Mouse (Mus musculus) testis, postnatal 10 days (tissue): ENCODE measurements around the gene Dennd1b.

Experiments
- DNase-seq: peaks from one replicate; pipeline ENCODE4 v3.0.0; 2021; ENCODE audit warnings: low spot score

The Dennd1b gene

DNA sequence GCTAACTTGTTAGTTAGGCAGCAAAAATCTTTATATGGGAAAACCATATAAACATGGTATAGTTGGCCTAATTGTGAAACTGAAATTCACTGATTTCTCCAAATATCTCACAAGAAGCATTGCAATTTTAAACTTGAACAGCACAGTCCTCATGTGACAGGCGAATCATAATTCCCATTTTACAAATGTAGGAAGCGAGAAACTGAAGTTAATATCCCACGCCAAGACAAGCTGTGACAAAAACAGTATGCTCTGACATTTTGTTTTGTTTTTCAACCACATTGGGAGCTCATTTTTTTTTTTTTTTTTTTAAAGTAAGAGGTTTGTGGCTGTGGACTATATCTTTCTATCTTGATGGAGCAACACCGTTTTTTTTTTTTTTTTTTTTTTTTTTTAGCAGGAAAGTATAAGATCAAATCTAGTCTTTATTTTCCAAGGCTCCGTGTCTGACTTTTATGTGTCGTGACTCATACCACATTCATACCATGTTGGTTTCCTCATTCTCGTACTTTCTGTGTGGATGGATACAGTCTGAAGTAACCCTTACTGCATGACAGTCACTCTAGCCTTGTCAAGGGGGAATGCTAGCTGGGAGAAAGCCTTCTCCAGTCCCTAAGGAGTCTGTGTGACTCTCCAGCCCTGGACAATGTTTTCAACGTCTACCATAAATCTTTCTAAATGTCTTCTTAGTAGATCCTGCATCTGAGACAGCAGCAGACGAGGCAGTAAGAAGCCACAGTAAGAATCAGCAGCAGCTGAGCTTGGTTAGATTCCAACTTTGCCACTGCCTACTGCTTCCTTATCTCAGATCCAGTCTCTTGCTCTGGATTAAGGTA lies 751 bp upstream of the Dennd1b start:
- DNase-seq: no peak

DNA sequence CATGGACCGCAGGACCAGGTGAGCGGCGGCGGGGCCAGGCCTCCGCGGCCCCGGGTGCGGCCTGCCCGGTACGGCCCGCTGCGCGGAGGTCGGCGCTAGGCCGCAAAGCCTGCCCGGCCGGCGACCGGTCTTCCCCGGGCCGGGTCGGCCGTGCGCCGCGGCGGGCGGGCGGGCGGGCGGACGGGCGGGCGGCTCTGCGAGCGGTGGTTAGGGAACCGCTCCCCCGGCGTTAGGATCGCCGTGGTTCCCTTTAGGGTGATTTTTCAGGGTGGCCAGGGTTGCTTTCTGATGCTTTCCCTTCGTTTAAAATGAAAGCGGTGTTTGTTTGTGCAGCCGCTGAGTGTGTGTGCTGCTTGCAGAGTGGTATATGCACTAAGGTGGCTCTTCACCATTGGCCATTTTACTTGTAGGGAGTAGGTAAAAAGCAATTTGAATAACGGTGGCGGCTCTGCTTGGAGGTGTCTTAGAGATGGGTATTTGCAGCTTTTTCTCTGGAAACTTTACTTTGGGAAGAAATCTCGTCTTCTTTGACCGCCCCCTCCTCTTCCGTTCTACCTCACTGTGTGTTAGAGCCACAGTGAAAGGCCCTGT lies 728 bp downstream of the Dennd1b start:
- peak; percentile 67 for DNase-seq

DNA sequence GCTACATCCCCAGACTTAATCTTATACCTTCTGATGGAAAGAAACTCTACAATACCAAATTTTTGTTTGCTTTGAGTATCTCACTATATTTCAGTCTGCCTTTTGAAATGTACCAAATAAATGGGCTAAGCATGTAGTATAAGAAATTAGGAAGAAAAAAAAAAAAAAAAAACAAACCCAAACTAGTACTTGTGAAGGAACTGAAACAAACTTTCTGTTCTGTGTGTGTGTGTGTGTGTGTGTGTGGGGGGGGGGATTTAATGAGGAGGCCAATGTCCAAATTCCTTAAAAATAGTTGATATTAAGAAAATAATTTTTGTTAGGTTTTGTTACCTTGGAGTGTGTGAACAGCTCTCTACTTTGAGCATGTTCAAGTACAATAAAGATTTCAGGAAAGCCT lies 1.8 kb downstream of the Dennd1b start:
- DNase-seq: no peak

DNA sequence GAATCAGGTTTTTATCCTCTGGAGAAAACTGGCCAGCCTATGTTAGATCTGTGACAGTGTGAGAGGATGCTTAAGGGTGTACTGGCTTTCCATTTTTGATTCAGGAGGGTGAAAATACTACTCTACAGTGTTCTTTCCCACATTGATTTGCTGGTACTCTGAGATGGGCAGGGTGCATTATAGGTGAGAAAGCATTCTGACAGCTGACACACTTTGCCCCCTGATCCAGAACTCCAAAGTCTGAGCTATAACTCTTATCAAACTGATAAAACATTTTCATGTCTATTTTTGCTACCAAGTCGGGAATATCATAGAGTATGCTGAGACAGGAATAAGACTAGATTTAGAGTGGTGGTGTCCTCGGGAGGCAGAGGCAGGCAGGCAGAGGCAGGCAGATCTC lies 2.3 kb downstream of the Dennd1b start:
- no peak for DNase-seq

DNA sequence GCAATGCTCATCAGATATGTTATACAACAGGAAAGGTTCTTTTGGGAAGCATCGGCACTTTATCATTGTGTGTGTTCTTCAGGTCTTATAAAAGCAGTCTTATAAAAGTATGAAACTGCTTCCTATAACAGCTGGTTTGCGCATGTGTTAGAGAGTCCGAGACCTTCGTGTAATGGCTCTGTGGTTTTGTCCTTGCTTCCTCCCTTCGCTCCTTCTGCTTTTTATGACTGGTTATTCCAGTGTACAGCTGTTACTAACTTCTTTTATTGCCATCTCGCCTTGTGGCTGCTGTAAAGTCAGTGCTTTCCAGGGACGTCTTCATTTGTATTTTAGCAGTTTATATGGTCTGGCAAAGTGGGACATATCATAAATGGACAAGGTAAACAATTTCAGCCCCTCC lies 4.2 kb downstream of the Dennd1b start:
- DNase-seq: no peak

DNA sequence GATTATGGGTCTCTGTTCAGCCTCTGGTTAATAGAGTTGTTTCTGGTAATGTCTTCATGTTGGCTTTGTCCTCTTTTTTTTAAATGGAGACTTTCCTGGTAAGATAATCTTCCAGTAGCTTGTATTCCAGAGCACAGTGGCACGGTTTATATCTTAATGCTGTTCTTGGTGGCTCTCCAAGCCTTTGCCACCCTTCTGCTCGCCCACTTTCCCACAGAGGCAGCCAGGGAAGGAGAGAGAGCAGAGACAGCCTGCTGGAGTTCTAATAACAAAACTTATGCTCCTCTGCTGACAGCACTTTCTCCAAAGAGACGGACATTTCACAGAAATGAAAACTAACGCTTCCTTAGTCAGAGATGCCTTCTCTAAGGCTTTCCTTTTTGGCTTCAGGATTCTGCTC lies 6.8 kb downstream of the Dennd1b start:
- no peak for DNase-seq

DNA sequence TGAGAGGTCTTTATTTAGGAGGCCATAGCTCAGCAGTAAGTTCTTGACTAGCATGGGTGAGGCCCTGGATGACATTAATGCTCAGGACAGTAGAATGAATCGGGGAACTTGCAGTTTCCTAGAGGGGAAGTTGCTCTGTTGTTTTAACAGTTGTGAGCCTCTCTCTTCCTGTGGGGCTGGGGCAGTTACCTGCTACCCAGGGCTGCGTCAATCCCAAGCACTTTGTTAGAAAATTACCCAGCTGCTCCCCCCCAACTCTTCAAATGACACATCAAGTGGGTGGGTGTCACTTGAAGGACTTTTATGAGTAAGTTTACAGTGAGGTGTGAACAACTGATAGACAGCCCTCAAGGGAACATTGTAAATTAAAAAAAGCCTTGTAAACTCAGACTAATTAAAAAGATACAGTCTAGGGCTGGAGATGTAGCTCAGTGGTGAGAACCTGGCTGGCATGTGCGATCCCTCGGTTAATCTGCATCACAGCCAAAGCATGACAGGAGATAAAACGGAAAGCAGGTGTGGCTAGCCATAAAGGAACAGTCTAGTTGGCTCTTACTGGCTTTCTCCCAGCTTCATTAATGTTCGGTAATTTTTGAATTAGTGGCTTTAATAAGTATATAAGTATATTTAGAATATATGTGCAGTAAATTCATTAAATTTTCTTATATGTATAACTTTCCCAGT lies 10.4 kb downstream of the Dennd1b start:
- no peak for DNase-seq

DNA sequence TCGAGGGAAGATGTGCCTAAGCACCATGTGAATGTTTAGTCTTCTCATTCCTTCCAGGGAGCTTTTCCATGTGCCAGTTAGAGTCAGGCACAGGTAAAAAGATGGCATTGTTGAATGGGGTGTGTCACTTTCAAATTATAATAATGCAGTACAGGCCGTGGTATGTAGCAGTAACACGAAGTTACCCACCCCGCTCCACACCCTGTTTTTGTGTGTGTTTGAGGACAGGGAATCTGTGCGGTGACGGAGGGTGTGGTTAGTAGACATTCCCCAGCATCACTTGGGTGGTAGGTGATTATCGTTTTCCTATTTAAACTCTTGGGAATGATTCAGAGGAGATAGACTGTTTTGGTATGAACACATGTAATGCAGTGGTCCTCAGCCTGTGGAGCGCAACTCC lies 11.6 kb downstream of the Dennd1b start:
- DNase-seq: no peak

DNA sequence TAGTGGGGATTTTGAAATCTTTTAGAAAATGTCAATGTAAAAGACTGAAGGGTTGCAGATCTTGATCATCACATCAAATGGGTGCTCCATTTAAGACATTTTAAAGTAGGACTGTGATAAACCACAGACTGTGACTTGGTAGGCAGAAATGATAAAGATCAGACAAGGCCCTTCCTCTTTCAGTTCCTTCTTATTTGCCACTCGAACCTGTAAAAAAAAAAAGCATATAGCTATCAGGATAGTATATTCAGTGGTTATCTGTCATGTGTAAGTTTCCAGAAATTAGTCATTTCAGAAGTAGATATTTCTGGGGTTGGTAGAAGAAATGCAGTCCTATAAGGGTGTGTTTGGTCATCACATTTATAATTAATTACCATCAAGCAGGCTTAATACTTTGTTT lies 12.7 kb downstream of the Dennd1b start:
- no peak for DNase-seq

DNA sequence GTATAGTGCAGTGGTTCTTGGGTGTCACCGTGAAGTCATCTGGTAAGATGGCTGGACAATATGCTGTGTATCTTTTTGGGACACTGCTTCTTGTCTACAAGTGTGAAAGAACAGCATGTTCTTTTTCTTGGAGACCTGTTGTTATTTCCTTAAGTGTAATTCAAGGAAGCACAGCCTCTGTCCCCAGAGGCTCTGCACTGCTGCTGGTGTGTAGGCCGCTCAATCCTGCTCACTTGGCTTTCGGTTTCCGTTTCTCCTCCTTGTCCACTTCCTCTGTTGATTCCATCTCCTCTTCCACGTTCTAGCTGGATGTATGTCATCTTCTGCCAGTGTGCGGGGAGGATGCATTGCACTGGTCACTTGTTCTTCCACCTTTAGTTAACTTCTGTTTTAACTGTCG lies 19.0 kb downstream of the Dennd1b start:
- no peak for DNase-seq

DNA sequence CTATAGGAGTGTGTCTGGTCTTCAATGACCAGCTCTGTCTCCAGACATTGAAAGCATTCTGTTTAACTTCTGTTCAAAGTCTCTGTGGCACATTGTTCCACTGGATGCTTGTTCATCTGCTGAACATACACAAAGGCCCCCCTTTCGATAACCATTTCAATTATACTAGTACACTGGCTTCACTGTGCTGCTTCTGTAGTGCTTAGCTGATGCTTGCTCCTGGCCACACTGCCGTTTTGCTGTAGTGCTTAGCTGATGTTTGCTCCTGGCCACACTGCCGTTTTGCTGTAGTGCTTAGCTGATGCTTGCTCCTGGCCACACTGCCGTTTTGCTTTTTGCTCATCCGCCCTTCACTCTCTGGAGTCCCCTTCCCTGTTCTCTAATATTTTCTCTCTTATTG lies 19.4 kb downstream of the Dennd1b start:
- DNase-seq: no peak

DNA sequence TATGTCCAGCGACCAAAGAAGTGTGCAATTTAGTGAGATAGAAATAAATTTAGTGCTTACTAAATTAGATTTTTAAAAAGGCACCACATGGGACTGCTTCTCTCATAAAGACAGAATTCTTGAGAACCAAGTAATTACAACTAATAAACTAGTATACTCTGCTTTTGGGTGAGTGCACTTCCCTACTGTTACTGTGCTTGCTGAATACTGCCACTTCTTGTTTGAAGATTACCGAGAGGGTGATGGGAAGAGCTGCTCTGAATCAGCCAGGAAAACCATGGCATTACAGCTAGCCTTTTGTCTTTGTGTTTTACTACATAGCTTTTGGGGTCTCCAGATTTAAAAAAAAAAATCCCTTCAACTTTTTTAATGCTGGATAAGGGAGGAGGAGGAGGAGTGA lies 19.8 kb downstream of the Dennd1b start:
- DNase-seq: no peak

DNA sequence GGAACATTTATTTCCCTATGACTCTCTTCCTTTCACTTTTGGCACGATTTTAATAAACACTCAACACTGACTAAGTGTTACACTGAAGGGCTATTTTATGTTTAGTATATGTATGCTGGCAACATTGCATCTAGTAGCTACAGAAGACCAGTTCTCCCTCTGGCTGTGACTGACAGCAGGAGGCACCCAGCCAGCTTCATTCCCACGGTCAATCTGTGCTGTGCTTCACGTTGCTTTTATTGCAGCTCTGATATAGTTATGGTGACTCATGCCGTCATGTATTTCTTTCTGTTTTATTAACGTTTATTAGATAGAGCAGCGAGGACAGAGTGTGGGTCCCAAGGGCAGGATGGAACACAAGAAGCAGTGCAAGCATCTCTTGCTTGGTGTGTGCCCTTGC lies 20.2 kb downstream of the Dennd1b start:
- DNase-seq: no peak

DNA sequence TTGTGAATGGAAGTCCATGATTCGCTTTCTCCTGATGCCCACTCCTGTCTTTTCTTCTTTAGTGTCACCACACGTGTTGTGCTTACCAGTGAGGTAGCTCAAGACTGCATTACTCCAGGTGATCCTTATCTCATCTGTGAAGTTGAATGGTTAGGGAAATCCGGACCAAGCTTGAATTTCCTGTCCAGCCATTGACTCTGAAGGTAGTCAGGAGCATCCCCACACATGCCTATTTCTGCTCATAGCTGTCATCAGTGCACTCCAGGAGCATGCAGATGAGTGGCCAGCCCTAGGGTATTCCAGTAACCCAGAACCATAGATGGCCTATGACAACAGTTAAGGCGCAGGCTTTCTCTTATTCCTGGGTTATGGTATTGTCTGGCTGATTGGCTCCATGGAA lies 20.9 kb downstream of the Dennd1b start:
- no peak for DNase-seq

DNA sequence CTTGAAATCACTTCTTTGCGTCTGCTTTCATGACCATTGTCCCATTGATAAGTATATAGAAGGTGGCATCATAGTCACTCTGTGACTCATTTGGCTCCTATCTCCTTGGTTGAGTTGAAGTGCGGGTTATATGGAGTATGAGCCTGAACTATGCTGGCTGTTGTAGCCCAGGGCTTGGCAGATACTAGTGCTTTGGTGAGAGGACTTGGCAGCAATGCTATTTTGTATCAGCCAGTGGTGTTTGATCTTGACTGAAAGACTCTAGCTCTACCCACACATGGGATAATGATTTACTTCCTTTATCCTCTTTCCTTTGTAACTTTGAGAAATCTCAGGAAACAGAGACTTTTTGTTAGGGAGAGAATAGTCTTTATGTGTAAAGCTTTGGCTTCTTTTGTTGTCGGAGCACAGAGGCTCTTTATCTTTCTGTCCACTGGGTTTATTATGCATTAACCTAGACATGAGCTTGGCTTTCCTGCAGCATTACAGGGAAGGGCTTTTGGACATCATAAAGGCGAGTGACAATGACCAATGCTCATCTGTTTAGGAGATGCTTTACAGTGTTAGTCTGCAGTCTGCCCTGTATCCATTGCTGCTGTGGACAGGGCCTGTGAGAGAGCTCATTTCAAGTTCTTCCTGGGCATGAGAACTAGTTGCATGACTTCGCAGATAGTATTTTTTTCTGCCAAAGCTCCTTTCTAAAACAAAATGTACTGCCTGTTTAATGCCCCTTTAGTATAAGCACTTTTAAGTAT lies 29.3 kb downstream of the Dennd1b start:
- no peak for DNase-seq

DNA sequence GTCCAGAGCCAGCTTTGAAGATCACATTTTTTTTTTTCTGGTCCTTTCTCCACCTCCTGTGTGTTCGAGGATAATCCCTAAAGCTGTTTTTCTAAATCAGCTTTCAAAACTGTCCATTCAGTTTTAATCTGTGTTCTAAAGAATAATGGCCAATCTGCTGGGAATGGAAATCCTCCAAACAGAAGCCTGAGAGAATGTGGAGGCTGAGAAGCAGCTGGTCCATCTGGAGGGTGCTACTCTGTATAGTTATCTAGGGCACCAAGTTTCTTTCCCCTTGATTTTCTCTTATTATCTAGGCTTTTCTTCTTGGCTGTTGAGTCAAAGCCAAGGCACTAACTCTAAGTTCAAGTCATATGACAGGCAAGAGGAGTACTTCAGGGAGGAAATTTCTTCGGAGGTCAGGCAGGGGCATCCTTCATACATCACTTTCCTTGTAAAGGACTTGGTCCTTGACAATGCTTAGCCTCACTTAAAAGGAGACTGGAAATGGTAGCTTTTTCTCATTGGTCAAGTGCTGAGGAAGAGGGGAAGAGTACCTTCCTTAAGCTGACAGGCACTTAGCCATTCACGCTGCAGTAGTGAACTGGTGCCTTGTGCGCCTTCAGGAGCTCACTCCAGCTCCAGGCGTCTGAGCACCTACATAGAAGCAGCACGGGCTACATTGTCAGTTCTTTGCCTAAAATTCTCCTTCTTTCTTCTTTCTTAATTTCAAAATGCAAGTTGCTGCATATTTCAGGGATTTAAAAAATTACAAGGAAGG lies 32.6 kb downstream of the Dennd1b start:
- DNase-seq: no peak

DNA sequence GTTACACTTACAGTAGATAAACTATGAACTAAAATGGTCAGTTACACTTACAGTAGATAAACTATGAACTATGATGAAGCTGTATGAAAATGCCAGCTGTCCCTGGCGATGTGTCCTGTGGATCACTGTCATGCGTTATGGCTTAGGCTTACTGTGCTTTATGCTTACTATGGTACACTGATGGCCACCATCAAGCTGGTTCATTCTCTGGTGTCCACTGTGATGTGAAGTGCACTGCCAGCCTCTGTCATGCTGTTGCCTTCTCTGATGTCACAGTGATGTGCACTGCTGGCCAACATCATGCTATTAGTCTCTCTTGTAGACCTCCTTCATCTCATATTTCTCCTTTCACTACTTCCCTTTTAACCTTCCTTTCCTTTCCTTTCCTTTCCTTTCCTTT lies 33.4 kb downstream of the Dennd1b start:
- no peak for DNase-seq

DNA sequence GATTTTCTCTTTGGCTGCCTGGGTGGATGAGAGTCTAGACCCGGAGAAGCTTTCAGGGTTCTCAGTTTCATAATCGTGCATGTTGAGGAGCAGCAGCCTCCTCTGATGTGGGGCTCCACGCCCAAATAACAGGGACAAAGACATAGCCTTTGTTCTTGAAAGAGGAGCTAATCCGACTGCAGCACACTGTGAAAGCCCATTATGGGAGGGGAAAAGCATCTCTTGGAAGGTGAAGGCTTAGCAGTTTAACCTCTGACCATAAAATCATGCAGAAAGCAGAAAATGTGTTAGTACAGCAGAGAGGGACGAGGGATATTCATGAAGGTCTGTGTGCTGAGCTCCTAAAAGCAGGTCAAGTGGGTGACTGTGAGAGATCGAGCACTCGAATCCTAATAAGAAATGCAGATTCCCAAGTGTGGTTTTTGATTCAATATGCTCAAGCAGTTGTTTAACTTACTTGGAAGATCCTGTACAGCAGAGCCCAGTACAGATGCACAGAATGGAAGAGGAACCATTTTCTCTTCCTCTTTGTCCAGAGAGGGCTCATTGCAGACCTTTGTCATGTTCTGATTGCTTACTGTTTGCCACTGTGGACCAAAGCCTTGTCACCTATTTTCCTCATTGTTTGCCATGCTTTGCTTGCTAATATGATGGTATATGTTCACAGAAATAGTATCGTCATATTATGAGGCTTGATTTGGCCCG lies 37.6 kb downstream of the Dennd1b start:
- no peak for DNase-seq

DNA sequence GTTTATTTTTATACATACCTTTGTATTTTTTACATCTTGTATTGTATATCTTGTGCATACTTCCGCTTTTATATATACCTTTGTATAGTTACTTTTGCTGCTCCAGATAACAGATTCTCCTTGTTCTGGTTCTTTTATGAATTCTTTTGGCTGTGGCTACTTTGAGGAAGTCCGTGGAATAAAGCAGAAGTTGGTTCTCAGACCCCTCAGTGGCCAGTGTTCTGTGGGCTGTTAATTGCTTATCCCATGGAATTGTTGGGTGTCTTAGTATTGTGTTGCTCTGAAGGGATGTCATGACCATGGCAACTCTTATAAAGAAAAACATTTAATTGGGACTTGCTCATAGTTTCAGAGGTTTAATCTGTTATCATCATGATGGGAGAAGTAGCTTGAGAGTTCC lies 40.3 kb downstream of the Dennd1b start:
- no peak for DNase-seq

DNA sequence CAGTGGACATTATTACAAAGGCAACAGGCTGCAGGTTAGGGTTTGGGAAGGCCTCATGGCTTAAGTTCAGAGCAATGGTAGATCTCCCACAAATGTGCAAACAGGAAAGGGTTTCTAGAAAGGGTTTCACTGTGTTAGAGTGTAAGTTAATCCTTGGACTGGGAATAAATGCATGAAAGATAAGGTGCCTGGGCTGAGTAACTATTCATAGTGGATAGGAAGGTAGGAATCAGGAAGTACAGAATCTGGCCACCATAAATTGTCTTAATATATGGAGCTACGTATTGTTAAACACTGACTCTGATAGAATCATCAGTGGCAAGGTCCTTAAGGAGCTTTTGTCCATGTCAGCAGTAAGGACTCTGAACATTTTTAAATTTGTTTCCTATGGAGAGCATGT lies 42.8 kb downstream of the Dennd1b start:
- no peak for DNase-seq

DNA sequence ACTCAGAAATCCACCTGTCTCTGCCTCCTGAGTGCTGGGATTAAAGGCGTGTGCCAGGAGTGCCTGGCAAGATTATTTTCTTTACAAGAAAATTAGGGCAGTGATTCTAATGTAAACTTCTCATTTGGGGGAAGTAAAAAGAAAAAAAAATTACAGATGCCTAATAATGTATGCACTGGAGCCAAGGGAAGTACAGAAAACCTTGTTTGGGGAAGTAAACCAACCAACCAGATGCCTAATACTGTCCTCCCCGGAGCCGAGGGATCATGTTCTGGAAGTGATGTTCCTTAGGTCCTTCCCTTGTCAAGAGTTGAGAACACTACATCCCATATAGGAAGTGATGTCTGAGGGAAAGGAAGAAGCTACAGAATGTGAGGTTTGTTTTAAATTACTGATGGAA lies 44.2 kb downstream of the Dennd1b start:
- DNase-seq: no peak
